Mouse (Mus musculus): ENCODE results near the gene Gck. TPM values are rescaled to one million over a fixed set of nuclear protein-coding genes. Genes with fewer than 3 reads are reported as not detected.

Gck gene
- polyA plus RNA-seq, 1 experiment from 2014 or later, result 1.0 TPM

Other genes starting within 250 kb of the Gck start
- 195 and 198 TPM in 2 replicates for gene Mrps24, start 234.4 kb downstream of the Gck start, polyA plus RNA-seq (2014; fragmentation: Nextera tagmentation; extraction: Ambion mirVana)
- gene Urgcp, start 187.7 kb downstream of the Gck start, polyA plus RNA-seq (2014; fragmentation: Nextera tagmentation; extraction: Ambion mirVana), result 22.5 and 25.2 TPM in 2 replicates
- 82.5 and 102 TPM in 2 replicates for gene Dbnl, start 161.6 kb downstream of the Gck start, polyA plus RNA-seq (2014; fragmentation: Nextera tagmentation; extraction: Ambion mirVana)
- gene Pgam2, start 146.3 kb downstream of the Gck start, polyA plus RNA-seq (2014; fragmentation: Nextera tagmentation; extraction: Ambion mirVana), result 157 and 228 TPM in 2 replicates
- gene Polm, start 112.1 kb downstream of the Gck start, polyA plus RNA-seq (2014; fragmentation: Nextera tagmentation; extraction: Ambion mirVana), result 6.0 and 7.9 TPM in 2 replicates
- 68.8 and 73.6 TPM in 2 replicates for gene Aebp1, start 88.1 kb downstream of the Gck start, polyA plus RNA-seq (2014; fragmentation: Nextera tagmentation; extraction: Ambion mirVana)
- gene Pold2, start 71.8 kb downstream of the Gck start, polyA plus RNA-seq (2014; fragmentation: Nextera tagmentation; extraction: Ambion mirVana), result 83.2 and 98.3 TPM in 2 replicates
- 0.63 and 1.5 TPM in 2 replicates for gene Myl7, start 51.3 kb downstream of the Gck start, polyA plus RNA-seq (2014; fragmentation: Nextera tagmentation; extraction: Ambion mirVana)
- 30.9 and 33.1 TPM in 2 replicates for gene Ykt6, start 5.6 kb upstream of the Gck start, polyA plus RNA-seq (2014; fragmentation: Nextera tagmentation; extraction: Ambion mirVana)
- gene Camk2b, start 116.3 kb upstream of the Gck start, polyA plus RNA-seq (2014; fragmentation: Nextera tagmentation; extraction: Ambion mirVana), result 6.1 and 9.2 TPM in 2 replicates
- 0.26 and 0.33 TPM in 2 replicates for gene A730071L15Rik, start 249.9 kb upstream of the Gck start, polyA plus RNA-seq (2014; fragmentation: Nextera tagmentation; extraction: Ambion mirVana)

Measured in embryonic facial prominence, embryonic 14.5 days (tissue).